Mouse (Mus musculus) hindbrain, embryonic 12.5 days (tissue): Measurements from ENCODE around the gene Olfr981. TPM values are rescaled to one million over a fixed set of nuclear protein-coding genes. Genes with fewer than 3 reads are reported as not detected.
"Not testable (repeated sequence)": the region's sequence is repeated elsewhere in the genome, so short reads cannot be mapped to it uniquely, and the experiment has no call there.

Experiments
- ATAC-seq: fragments of 200-750 bp; cut with Nextera tagmentation; 2 replicates; pipeline ENCODE4 v1.8.0; 2017; ENCODE audit warnings: moderate TSS enrichment; ENCODE audit not compliant: low FRiP score
- H3K27ac ChIP-seq: fragments of 300-500 bp; sonication (generic); 2 replicates; pipeline ENCODE4 v1.5.1; 2016; ENCODE audit warnings: mild to moderate bottlenecking
- H3K27me3 ChIP-seq: fragments of 300-500 bp; sonication (generic); 2 replicates; pipeline ENCODE4 v1.6.1; 2016; ENCODE audit warnings: mild to moderate bottlenecking
- H3K36me3 ChIP-seq: fragments of 300-500 bp; sonication (generic); 2 replicates; pipeline ENCODE4 v1.6.1; 2016; ENCODE audit warnings: mild to moderate bottlenecking
- H3K4me1 ChIP-seq: fragments of 300-500 bp; sonication (generic); 2 replicates; pipeline ENCODE4 v1.6.1; 2016
- H3K4me2 ChIP-seq: fragments of 300-500 bp; sonication (generic); replicated peaks from 2 replicates; pipeline ENCODE4 v1.6.1; 2016; ENCODE audit warnings: mild to moderate bottlenecking
- H3K4me3 ChIP-seq: fragments of 300-500 bp; sonication (generic); 2 replicates; pipeline ENCODE4 v1.5.1; 2016; ENCODE audit warnings: mild to moderate bottlenecking
- H3K9ac ChIP-seq: fragments of 300-500 bp; sonication (generic); 2 replicates; pipeline ENCODE4 v1.6.1; 2016; ENCODE audit warnings: mild to moderate bottlenecking, moderate library complexity
- H3K9me3 ChIP-seq: fragments of 300-500 bp; sonication (generic); replicated peaks from 2 replicates; pipeline ENCODE4 v1.6.1; 2016; ENCODE audit warnings: mild to moderate bottlenecking
- WGBS: fragments of 180-500 bp; shearing (Covaris S2); methylation state at CpG from one replicate; pipeline ENCODE4 v1.1.7; 2016; 5-methylcytosine and 5-hydroxymethylcytosine counted together
- polyA plus RNA-seq: library from polyadenylated mRNA; unstranded; fragments of >200 nt; fragmentation: Nextera tagmentation; extraction: Ambion mirVana; gene quantifications from 2 replicates; pipeline ENCODE4 v1.2.1, GENCODE M21; 2016

Olfr981 gene
- not detected in 2 replicates for polyA plus RNA-seq

DNA sequence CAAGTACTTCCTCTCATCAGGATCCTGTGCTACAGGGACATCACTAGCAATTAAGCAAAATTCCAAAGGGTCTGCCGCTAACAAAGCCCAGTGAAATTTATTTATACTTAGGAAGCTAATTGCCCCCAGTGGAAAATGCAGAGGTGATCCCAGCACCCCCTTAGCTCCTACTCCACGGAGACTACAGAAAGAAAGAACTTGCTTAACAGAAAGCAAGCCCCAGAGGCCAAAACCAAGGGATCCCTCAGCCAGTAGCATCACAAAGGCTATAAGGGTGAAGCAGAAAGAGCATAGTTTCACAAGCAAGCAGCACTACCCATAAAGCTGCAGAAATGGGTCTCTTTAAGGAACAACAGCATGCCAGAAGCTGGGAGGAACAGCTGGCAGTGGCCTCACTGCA is at the start of gene Olfr981:
Gene Olfr981, plus strand, starts transcription at position 301 of the 400 bp plus-strand sequence.
- Histone ChIP-seq H3K4me1 (no peaks in the 10 kb centered on the region), H3K9me3 (no peaks in the 10 kb centered on the region), H3K27ac (no peak within 1 kb of the TSS), H3K4me3 (no peak within 1 kb of the TSS), H3K4me2 (no peak within 1 kb of the TSS), H3K27me3 (no peaks in the 10 kb centered on the region), H3K9ac (no peak within 1 kb of the TSS), H3K36me3 (no peaks in the 10 kb centered on the region)
- no peak for ATAC-seq
- 71% methylated on average over 2 of the region's 2 CpGs for WGBS

DNA sequence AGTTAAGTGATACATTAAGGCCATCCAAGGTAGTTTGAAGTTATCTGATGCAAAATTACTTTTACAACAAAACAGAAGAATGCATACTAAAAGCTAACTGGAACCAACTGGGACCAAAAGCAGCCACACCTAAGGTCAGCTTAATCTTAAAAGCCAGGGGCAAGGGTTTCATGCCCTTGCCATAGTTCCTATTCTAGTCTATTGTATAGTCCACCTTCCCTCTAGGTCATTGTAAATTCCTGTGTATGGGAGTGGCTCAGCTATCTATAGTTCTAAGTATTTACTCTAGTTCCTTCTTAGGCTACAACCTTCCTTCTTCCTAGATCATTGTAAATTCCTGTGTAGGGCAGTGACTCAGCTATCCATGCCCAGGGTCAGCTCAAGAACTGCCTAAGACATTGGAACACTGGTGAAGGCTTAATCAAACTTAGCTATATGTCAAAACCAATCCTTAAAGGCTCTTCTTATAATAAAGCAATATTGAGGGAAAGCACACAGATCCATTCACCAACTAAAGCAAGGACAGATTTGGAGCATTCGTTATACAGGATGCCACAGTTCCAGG is 44.6 kb upstream of the Olfr981 start:
- ATAC-seq, H3K36me3 ChIP-seq, H3K27me3 ChIP-seq, H3K4me2 ChIP-seq, H3K9me3 ChIP-seq, H3K9ac ChIP-seq, H3K4me1 ChIP-seq, H3K27ac ChIP-seq, H3K4me3 ChIP-seq: not testable (repeated sequence)
- 92% methylated on average over 1 of the region's 1 CpGs for WGBS

- Histone ChIP-seq H3K4me3 (no peak within 1 kb of the TSS), H3K4me2 (no peak within 1 kb of the TSS), H3K27me3 (no peaks in the 10 kb centered on the region), H3K36me3 (no peaks in the 10 kb centered on the region), H3K9ac (no peak within 1 kb of the TSS), H3K4me1 (no peaks in the 10 kb centered on the region), H3K9me3 (no peaks in the 10 kb centered on the region), H3K27ac (no peak within 1 kb of the TSS)
- WGBS = 80% methylated on average over 2 of the region's 2 CpGs
- ATAC-seq = no peak
These were observed 29.5 kb upstream of the Olfr981 start, which contains the start of gene Olfr978 for GRCm38 (mm10) chr9:39991813-39992212. Gene Olfr978, plus strand, starts transcription at chr9:39992113.

DNA sequence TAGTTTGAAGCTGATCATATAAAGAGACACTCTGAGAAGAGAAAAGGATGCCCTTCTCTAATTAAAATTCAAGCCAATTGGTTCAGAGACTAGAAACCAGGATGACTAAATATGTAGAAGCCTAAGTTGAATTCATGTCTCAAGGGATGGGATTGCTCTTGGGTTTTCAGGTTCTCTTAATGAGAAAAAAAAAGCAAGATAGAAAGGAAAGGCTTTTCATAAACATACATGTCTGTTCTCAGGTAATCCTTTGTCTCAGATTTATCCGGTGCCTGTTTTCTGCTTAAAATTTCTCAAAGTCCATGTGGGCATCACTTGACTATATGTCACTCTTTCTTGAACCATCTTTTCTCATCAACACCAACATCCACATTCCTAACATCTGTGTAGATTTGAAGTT is 17.9 kb upstream of the Olfr981 start, which contains the start of gene Olfr979:
Gene Olfr979, minus strand, starts transcription at position 101 of the 400 bp plus-strand sequence.
- Histone ChIP-seq H3K4me2 (no peak within 1 kb of the TSS), H3K27me3 (no peaks in the 10 kb centered on the region), H3K27ac (no peak within 1 kb of the TSS), H3K9ac (no peak within 1 kb of the TSS), H3K4me1 (no peaks in the 10 kb centered on the region), H3K9me3 (no peaks in the 10 kb centered on the region), H3K4me3 (no peak within 1 kb of the TSS), H3K36me3 (no peaks in the 10 kb centered on the region)
- WGBS = 81% methylated on average over 1 of the region's 1 CpGs
- ATAC-seq = no peak

DNA sequence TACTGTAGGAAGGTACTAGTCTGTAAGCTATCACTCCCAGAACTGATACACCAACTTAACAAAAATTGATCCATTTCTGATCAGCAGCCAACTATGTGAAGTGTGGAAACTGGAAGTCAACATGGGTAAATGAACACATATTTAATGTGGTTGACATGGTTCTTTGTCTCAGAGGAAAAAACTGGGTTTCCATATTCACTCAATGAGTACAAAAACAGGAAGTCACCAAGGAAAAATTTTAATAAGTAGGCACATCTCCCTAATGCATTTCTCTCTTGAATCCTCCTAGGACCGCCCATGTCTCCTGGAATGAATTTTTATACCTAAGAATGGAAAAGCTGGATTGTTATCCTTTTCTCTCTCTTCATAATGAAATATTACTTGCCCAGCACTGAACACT is 11.8 kb upstream of the Olfr981 start, which contains the start of gene Olfr980:
Gene Olfr980, minus strand, starts transcription at position 101 of the 400 bp plus-strand sequence.
- no peak for ATAC-seq
- Histone ChIP-seq H3K36me3 (no peaks in the 10 kb centered on the region), H3K4me2 (no peak within 1 kb of the TSS), H3K4me3 (no peak within 1 kb of the TSS), H3K27ac (no peak within 1 kb of the TSS), H3K27me3 (no peaks in the 10 kb centered on the region), H3K9me3 (no peaks in the 10 kb centered on the region), H3K9ac (no peak within 1 kb of the TSS), H3K4me1 (no peaks in the 10 kb centered on the region)
- 83% methylated on average over 1 of the region's 1 CpGs for WGBS

GRCm38 (mm10) chr9:40050138-40050537 is 28.9 kb downstream of the Olfr981 start:
- no peak for ATAC-seq
- Histone ChIP-seq H3K9me3 (no peaks in the 10 kb centered on the region), H3K4me3 (no peak overlapping the region), H3K27me3 (no peaks in the 10 kb centered on the region), H3K9ac (no peak overlapping the region), H3K4me1 (no peaks in the 10 kb centered on the region), H3K36me3 (no peaks in the 10 kb centered on the region), H3K4me2 (no peak overlapping the region), H3K27ac (no peak overlapping the region)
- 94% methylated on average over 19 of the region's 19 CpGs for WGBS

GRCm38 (mm10) chr9:40073529-40073928 is 52.3 kb downstream of the Olfr981 start, which contains the start of gene Olfr982:
Gene Olfr982, plus strand, starts transcription at chr9:40073829.
- no peaks in the 10 kb centered on the region for H3K9me3 ChIP-seq
- WGBS = 79% methylated on average over 2 of the region's 2 CpGs
- no peaks in the 10 kb centered on the region for H3K27me3 ChIP-seq
- no peak within 1 kb of the TSS for H3K9ac ChIP-seq
- no peaks in the 10 kb centered on the region for H3K36me3 ChIP-seq
- no peak for ATAC-seq
- H3K27ac ChIP-seq = no peak within 1 kb of the TSS
- no peaks in the 10 kb centered on the region for H3K4me1 ChIP-seq
- no peak within 1 kb of the TSS for H3K4me3 ChIP-seq
- H3K4me2 ChIP-seq = no peak within 1 kb of the TSS

Other genes starting within 250 kb of the Olfr981 start
- not detected in 2 replicates for gene Olfr968, start 238.2 kb upstream of the Olfr981 start, polyA plus RNA-seq
- not detected in 2 replicates for gene Olfr969, start 230.5 kb upstream of the Olfr981 start, polyA plus RNA-seq
- not detected in 2 replicates for gene Olfr970, start 212.6 kb upstream of the Olfr981 start, polyA plus RNA-seq
- gene Olfr971, start 184.6 kb upstream of the Olfr981 start, polyA plus RNA-seq = not detected in 2 replicates
- not detected in 2 replicates for gene Olfr972, start 155.0 kb upstream of the Olfr981 start, polyA plus RNA-seq
- gene Olfr229, start 114.1 kb upstream of the Olfr981 start, polyA plus RNA-seq = not detected in 2 replicates
- gene Olfr974, start 84.0 kb upstream of the Olfr981 start, polyA plus RNA-seq = not detected in 2 replicates
- not detected in 2 replicates for gene Olfr975, start 69.4 kb upstream of the Olfr981 start, polyA plus RNA-seq
- gene Olfr976, start 60.3 kb upstream of the Olfr981 start, polyA plus RNA-seq = not detected in 2 replicates
- not detected in 2 replicates for gene Olfr978, start 29.4 kb upstream of the Olfr981 start, polyA plus RNA-seq
- not detected in 2 replicates for gene Olfr979, start 18.0 kb upstream of the Olfr981 start, polyA plus RNA-seq
- gene Olfr980, start 11.9 kb upstream of the Olfr981 start, polyA plus RNA-seq = not detected in 2 replicates
- gene Olfr982, start 52.4 kb downstream of the Olfr981 start, polyA plus RNA-seq = not detected in 2 replicates
- gene Olfr983, start 72.1 kb downstream of the Olfr981 start, polyA plus RNA-seq = 0.03 TPM in 1 of 2 replicates, not detected in the other
- gene Olfr984, start 92.7 kb downstream of the Olfr981 start, polyA plus RNA-seq = not detected in 2 replicates
- not detected in 2 replicates for gene Olfr985, start 108.7 kb downstream of the Olfr981 start, polyA plus RNA-seq
- gene Tmem225, start 126.7 kb downstream of the Olfr981 start, polyA plus RNA-seq = not detected in 2 replicates
- gene Olfr986, start 159.5 kb downstream of the Olfr981 start, polyA plus RNA-seq = not detected in 2 replicates
- gene Zfp202, start 170.9 kb downstream of the Olfr981 start, polyA plus RNA-seq = 9.0 and 9.9 TPM in 2 replicates
- 49.9 and 58.2 TPM in 2 replicates for gene Scn3b, start 247.8 kb downstream of the Olfr981 start, polyA plus RNA-seq